Mouse (Mus musculus) liver, postnatal 0 days (tissue): Measurements from ENCODE around the gene 1700016H13Rik. TPM values are rescaled to one million over a fixed set of nuclear protein-coding genes. Genes with fewer than 3 reads are reported as not detected.

ENCODE experiments used
- ATAC-seq: fragments of 200-750 bp; cut with Nextera tagmentation; 2 replicates; pipeline ENCODE4 v1.8.0; 2017; ENCODE audit warnings: mild to moderate bottlenecking, moderate library complexity
- DNase-seq: peaks from one replicate; pipeline ENCODE4 v3.0.0-alpha.2; 2016
- H3K27ac ChIP-seq: fragments of 300-500 bp; sonication (generic); 2 replicates; pipeline ENCODE4 v1.5.1; 2014; ENCODE audit warnings: antibody characterized with exemption, moderate library complexity, mild to moderate bottlenecking, low read depth
- H3K27me3 ChIP-seq: fragments of 300-500 bp; sonication (generic); 2 replicates; pipeline ENCODE4 v1.6.1; 2014; ENCODE audit warnings: low read length, control low read depth, mixed read lengths; ENCODE audit not compliant: insufficient read depth
- H3K36me3 ChIP-seq: fragments of 300-500 bp; sonication (generic); replicated peaks from 2 replicates; pipeline ENCODE4 v1.6.1; 2014; ENCODE audit warnings: mild to moderate bottlenecking, control low read depth, low read length, moderate library complexity, mixed read lengths; ENCODE audit not compliant: insufficient read depth
- H3K4me1 ChIP-seq: fragments of 300-500 bp; sonication (generic); 2 replicates; pipeline ENCODE4 v1.6.1; 2014; ENCODE audit warnings: antibody characterized with exemption, mild to moderate bottlenecking, control low read depth; ENCODE audit not compliant: insufficient read depth
- H3K4me2 ChIP-seq: fragments of 300-500 bp; sonication (generic); 2 replicates; pipeline ENCODE4 v1.6.1; 2014; ENCODE audit warnings: low read depth, mild to moderate bottlenecking, low read length, moderate library complexity, mixed read lengths
- H3K4me3 ChIP-seq: fragments of 300-500 bp; sonication (generic); 2 replicates; pipeline ENCODE4 v1.5.1; 2014; ENCODE audit warnings: low read depth, low read length
- H3K9ac ChIP-seq: fragments of 300-500 bp; sonication (generic); replicated peaks from 2 replicates; pipeline ENCODE4 v1.6.1; 2014; ENCODE audit warnings: mild to moderate bottlenecking, moderate library complexity
- H3K9me3 ChIP-seq: fragments of 300-500 bp; sonication (generic); 2 replicates; pipeline ENCODE4 v1.6.1; 2016; ENCODE audit warnings: mild to moderate bottlenecking, control low read depth, low read length, mixed read lengths
- CTCF ChIP-seq: sonication (generic); IDR thresholded peaks from 2 replicates; pipeline ENCODE4 v1.5.1; 2016; ENCODE audit warnings: antibody characterized with exemption, low read depth
- EP300 ChIP-seq: IDR thresholded peaks from 2 replicates; pipeline ENCODE4 v1.6.1; 2016; ENCODE audit warnings: antibody characterized with exemption, low read depth, mild to moderate bottlenecking
- WGBS: fragments of 180-500 bp; shearing (Covaris S2); extraction: QIAGEN DNeasy Blood & Tissue Kit; methylation state at CpG from one replicate; pipeline ENCODE4 v1.1.7; 2014; ENCODE audit not compliant: insufficient replicate concordance; 5-methylcytosine and 5-hydroxymethylcytosine counted together
- polyA plus RNA-seq: library from polyadenylated mRNA; unstranded; fragments of >200 nt; fragmentation: Nextera tagmentation; extraction: Ambion mirVana; gene quantifications from 2 replicates; pipeline ENCODE4 v1.2.1, GENCODE M21; 2015

Gene 1700016H13Rik
- polyA plus RNA-seq, 1 experiment from 2014 or later = not detected

- Histone ChIP-seq H3K4me1 (no peaks in the 10 kb centered on the region), H3K4me2 (no peak overlapping the region), H3K36me3 (no peaks in the 10 kb centered on the region), H3K9ac (no peak overlapping the region), H3K9me3 (no peaks in the 10 kb centered on the region), H3K27ac (no peak overlapping the region), H3K4me3 (no peak overlapping the region), H3K27me3 (no peaks in the 10 kb centered on the region)
- DNase-seq (no peak), ATAC-seq (no peak)
- TF ChIP-seq CTCF (no peak), EP300 (no peak)
- 78% methylated on average over 6 of the region's 6 CpGs for WGBS
Measured at GRCm38 (mm10) chr5:103676289-103676881, 20.6 kb upstream of the 1700016H13Rik start.

GRCm38 (mm10) chr5:103674482-103674881, 18.7 kb upstream of the 1700016H13Rik start:
- Histone ChIP-seq H3K27ac (no peak overlapping the region), H3K27me3 (no peaks in the 10 kb centered on the region), H3K4me3 (no peak overlapping the region), H3K9ac (no peak overlapping the region), H3K9me3 (no peaks in the 10 kb centered on the region), H3K4me1 (no peaks in the 10 kb centered on the region), H3K36me3 (no peaks in the 10 kb centered on the region), H3K4me2 (no peak overlapping the region)
- TF ChIP-seq EP300 = no peak
- no peak for ATAC-seq
- WGBS = 69% methylated on average over 6 of the region's 6 CpGs
- no peak for DNase-seq

- H3K4me2 ChIP-seq = no peak overlapping the region
- H3K4me3 ChIP-seq = no peak overlapping the region
- no peak for DNase-seq
- no peak for ATAC-seq
- H3K9ac ChIP-seq = no peak overlapping the region
- H3K27me3 ChIP-seq = no peaks in the 10 kb centered on the region
- WGBS = 60% methylated on average over 4 of the region's 4 CpGs
- H3K4me1 ChIP-seq = no peaks in the 10 kb centered on the region
- no peak overlapping the region for H3K27ac ChIP-seq
- TF ChIP-seq EP300 = no peak
- TF ChIP-seq CTCF = no peak
- H3K9me3 ChIP-seq = no peaks in the 10 kb centered on the region
- no peaks in the 10 kb centered on the region for H3K36me3 ChIP-seq
Measured at GRCm38 (mm10) chr5:103673611-103674010, 17.8 kb upstream of the 1700016H13Rik start.

- Histone ChIP-seq H3K9ac (no peak overlapping the region), H3K4me1 (no peaks in the 10 kb centered on the region), H3K4me3 (no peak overlapping the region), H3K9me3 (no peaks in the 10 kb centered on the region), H3K4me2 (no peak overlapping the region), H3K27ac (no peak overlapping the region), H3K36me3 (no peaks in the 10 kb centered on the region), H3K27me3 (no peaks in the 10 kb centered on the region)
- ATAC-seq = no peak
- TF ChIP-seq CTCF = no peak
- no peak for TF ChIP-seq EP300
- WGBS = 43% methylated on average over 3 of the region's 3 CpGs
- no peak for DNase-seq
Measured at GRCm38 (mm10) chr5:103671858-103672257, 16.0 kb upstream of the 1700016H13Rik start.

GRCm38 (mm10) chr5:103665876-103666275, 10.1 kb upstream of the 1700016H13Rik start:
- no peak for ATAC-seq
- Histone ChIP-seq H3K27me3 (no peaks in the 10 kb centered on the region), H3K4me3 (no peak overlapping the region), H3K4me1 (no peaks in the 10 kb centered on the region), H3K9me3 (no peaks in the 10 kb centered on the region), H3K27ac (no peak overlapping the region), H3K36me3 (no peaks in the 10 kb centered on the region), H3K4me2 (no peak overlapping the region), H3K9ac (no peak overlapping the region)
- TF ChIP-seq EP300 = no peak
- no peak for TF ChIP-seq CTCF
- WGBS = 67% methylated on average over 2 of the region's 2 CpGs
- DNase-seq = no peak

GRCm38 (mm10) chr5:103664932-103665331, 9.1 kb upstream of the 1700016H13Rik start:
- ATAC-seq = no peak
- WGBS = 72% methylated on average over 9 of the region's 9 CpGs
- no peak for DNase-seq
- Histone ChIP-seq H3K27ac (no peak overlapping the region), H3K9me3 (no peaks in the 10 kb centered on the region), H3K36me3 (no peaks in the 10 kb centered on the region), H3K4me1 (no peaks in the 10 kb centered on the region), H3K4me3 (no peak overlapping the region), H3K4me2 (no peak overlapping the region), H3K9ac (no peak overlapping the region), H3K27me3 (no peaks in the 10 kb centered on the region)
- no peak for TF ChIP-seq CTCF
- TF ChIP-seq EP300 = no peak

- Histone ChIP-seq H3K4me3 (no peak overlapping the region), H3K4me2 (no peak overlapping the region), H3K27me3 (no peaks in the 10 kb centered on the region), H3K36me3 (no peaks in the 10 kb centered on the region), H3K27ac (no peak overlapping the region), H3K9ac (no peak overlapping the region), H3K4me1 (peaks cover 7% of the 10 kb centered on the region; the same call in 1 of the 2 replicates), H3K9me3 (no peaks in the 10 kb centered on the region)
- WGBS = 30% methylated on average over 3 of the region's 3 CpGs
- no peak for DNase-seq
- no peak for ATAC-seq
- TF ChIP-seq CTCF = peak; percentile 81
- TF ChIP-seq EP300 = no peak
Measured at GRCm38 (mm10) chr5:103659571-103659970, 3.8 kb upstream of the 1700016H13Rik start.
